Mouse (Mus musculus): ENCODE data around the gene Crb3.
"Not testable (repeated sequence)": the region's sequence is repeated elsewhere in the genome, so short reads cannot be mapped to it uniquely, and the experiment has no call there.

Gene Crb3

GRCm38 (mm10) chr17:57058891-57059485 lies at the start of gene Crb3:
Crb3 (plus strand) TSS chr17:57059105.
- DNase-seq = peak; percentile 52

GRCm38 (mm10) chr17:57010911-57011235 lies 48.0 kb upstream of the Crb3 start:
- DNase-seq = no peak

- DNase-seq = peak; percentile 98
Observed at GRCm38 (mm10) chr17:57011236-57012141, 47.4 kb upstream of the Crb3 start, which contains the start of the genes Gtf2f1 and Gm17949. Gtf2f1 (minus strand) TSS chr17:57011288. Gm17949 (plus strand) TSS chr17:57011469.

GRCm38 (mm10) chr17:57012245-57012795 lies 46.6 kb upstream of the Crb3 start:
- no peak for DNase-seq

GRCm38 (mm10) chr17:57019693-57020092 lies 39.2 kb upstream of the Crb3 start:
- DNase-seq = no peak

- DNase-seq = no peak
Observed at GRCm38 (mm10) chr17:57020960-57021359, 37.9 kb upstream of the Crb3 start.

- no peak for DNase-seq
Observed at GRCm38 (mm10) chr17:57027471-57027870, 31.4 kb upstream of the Crb3 start.

- DNase-seq = peak; percentile 26
Observed at GRCm38 (mm10) chr17:57029691-57030090, 29.2 kb upstream of the Crb3 start.

- peak; percentile 60 for DNase-seq
Observed at GRCm38 (mm10) chr17:57030931-57031660, 27.8 kb upstream of the Crb3 start, which contains the start of gene Khsrp. Khsrp (minus strand) TSS chr17:57031522.

GRCm38 (mm10) chr17:57031661-57032420 lies 27.1 kb upstream of the Crb3 start:
- DNase-seq = peak; percentile 100

- no peak for DNase-seq
Observed at GRCm38 (mm10) chr17:57032854-57033253, 26.1 kb upstream of the Crb3 start.

- no peak for DNase-seq
Observed at GRCm38 (mm10) chr17:57038978-57039377, 19.9 kb upstream of the Crb3 start.

GRCm38 (mm10) chr17:57041554-57041953 lies 17.4 kb upstream of the Crb3 start, which contains the start of gene Slc25a41:
Slc25a41 (minus strand) TSS chr17:57041654.
- DNase-seq = no peak

GRCm38 (mm10) chr17:57047406-57047805 lies 11.5 kb upstream of the Crb3 start:
- no peak for DNase-seq

GRCm38 (mm10) chr17:57048816-57049215 lies 10.1 kb upstream of the Crb3 start:
- DNase-seq = no peak

GRCm38 (mm10) chr17:57051679-57052078 lies 7.2 kb upstream of the Crb3 start:
- DNase-seq = not testable (repeated sequence)

GRCm38 (mm10) chr17:57056246-57056645 lies 2.7 kb upstream of the Crb3 start:
- no peak for DNase-seq

GRCm38 (mm10) chr17:57059486-57059977 lies 627 bp downstream of the Crb3 start, which contains the start of gene Slc25a23:
Slc25a23 (minus strand) TSS chr17:57059863.
- peak; percentile 84 for DNase-seq

GRCm38 (mm10) chr17:57060231-57060801 lies 1.4 kb downstream of the Crb3 start:
- peak; percentile 96 for DNase-seq

- peak; percentile 21 for DNase-seq
Observed at GRCm38 (mm10) chr17:57061069-57061468, 2.2 kb downstream of the Crb3 start.

GRCm38 (mm10) chr17:57062011-57062521 lies 3.2 kb downstream of the Crb3 start:
- peak; percentile 90 for DNase-seq
